Mouse (Mus musculus) c-Kit-negative CD71-positive TER-119-positive erythroid progenitor cells, embryonic 14.5 days (primary cell): ENCODE data around the gene Rnaset2b.
"Not testable (repeated sequence)": the region's sequence is repeated elsewhere in the genome, so short reads cannot be mapped to it uniquely, and the experiment has no call there.

Experiments used
- DNase-seq: peaks from one replicate; pipeline ENCODE4 v3.0.0-alpha.2; 2013; ENCODE audit warnings: low read depth, low spot score

Gene Rnaset2b

DNA sequence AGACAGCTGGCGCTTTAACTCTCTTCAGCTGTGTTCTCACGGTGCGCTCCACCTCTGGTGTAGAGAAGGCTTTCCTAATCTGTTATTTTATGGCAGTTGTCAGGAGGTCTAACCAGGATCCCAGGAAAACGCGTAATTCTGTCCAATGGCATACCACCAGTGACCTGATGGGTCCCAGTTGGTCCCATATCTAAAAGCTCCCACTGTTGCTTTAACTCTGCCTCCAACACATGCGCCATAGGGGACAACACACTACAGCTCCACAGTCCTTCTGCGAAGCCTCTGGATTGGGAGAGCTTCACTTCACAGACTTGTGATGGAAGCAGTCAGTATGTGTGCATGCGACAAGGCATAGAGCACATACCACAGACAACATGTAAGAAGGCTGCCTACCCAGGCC is 9.7 kb downstream of the Rnaset2b start:
- not testable (repeated sequence) for DNase-seq

DNA sequence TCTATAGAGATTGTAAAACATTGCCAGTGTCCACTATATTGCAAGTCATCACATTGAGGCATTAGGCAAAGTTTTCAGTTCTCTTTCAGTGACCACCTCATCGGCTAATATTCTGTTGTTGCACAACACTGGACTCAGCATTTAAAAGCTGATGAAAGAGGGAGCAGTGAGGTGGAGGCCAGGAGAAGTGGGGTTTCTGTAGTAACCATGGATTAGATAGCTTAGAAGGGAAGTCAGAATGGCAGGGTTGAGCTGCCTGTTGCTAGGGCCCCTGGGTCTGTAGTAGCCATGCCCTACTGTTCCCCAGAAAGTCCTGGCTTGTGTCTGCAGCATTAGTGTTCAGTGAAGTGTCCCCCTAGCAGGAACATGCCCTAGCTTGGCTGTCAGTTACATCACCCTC is 15.7 kb downstream of the Rnaset2b start:
- DNase-seq = not testable (repeated sequence)

DNA sequence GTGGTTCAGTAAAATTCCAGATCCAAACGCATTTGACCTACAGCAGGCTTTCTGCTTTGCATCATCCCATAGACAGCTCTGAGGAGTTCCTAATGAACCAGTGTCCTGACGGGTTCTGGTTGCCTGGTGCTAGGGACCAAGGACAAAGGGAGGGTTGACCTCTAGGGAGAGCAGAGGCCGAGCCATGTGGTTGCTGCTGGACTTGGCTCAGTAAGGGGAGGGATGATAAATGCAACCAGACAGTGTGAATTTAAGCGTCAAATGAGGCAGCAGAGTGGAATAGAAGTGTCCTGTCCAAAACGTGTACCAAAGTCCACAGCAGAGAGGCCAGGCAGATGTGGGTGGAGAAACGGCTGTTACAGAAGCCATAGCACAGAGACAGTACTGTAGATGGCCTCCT is 25.1 kb downstream of the Rnaset2b start:
- not testable (repeated sequence) for DNase-seq

DNA sequence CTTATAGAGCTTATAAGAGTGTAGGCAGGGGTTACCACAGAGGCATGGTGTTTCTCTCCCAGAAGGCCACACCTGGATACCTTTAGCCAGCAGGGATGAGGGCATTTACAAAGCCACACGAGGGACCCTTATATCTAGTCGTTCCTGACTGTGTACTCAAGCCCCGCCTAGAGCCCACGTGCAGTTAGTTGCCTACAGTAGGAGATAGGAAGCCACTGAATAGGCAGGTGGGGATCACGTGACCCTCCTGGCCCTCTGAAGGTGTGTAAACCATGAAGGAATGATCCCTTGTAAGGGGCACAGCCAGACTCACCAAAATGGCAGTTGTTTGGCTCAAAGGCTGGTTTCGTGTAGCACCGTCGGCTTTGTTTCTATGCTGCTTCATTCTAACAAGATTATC is 26.4 kb downstream of the Rnaset2b start:
- not testable (repeated sequence) for DNase-seq

DNA sequence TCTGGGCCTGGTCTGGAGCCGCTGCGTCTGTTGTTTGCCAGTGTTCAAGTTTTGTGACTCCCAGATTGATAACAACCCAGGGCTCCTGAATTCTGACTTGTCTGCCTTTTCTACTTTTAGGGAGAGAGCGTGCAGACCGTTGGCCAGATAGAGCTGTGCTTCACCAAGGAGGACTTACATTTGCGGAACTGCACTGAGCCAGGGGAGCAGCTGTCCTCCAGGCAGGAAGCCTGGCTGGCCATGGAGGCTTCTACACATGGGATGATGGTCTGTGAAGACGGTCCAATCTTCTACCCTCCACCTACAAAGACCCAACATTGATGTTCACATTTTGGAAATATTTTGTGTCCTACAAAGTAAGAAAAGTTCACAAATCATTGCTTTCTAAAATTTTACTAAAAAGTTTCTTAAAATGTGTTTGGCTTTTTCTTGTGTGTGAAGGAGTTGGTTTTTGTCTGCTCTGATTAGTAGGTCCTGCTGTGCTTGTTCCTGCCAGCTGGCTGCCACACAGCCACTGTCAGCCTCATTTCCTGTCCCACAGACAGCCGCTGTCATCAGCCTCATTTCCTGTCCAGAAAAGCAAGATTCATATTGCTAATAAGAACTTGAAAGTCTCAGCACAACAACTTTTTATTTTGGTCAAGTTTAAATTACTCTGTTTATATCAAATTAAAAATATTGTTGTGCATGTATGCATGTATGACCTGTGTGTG is 27.5 kb downstream of the Rnaset2b start:
- not testable (repeated sequence) for DNase-seq

DNA sequence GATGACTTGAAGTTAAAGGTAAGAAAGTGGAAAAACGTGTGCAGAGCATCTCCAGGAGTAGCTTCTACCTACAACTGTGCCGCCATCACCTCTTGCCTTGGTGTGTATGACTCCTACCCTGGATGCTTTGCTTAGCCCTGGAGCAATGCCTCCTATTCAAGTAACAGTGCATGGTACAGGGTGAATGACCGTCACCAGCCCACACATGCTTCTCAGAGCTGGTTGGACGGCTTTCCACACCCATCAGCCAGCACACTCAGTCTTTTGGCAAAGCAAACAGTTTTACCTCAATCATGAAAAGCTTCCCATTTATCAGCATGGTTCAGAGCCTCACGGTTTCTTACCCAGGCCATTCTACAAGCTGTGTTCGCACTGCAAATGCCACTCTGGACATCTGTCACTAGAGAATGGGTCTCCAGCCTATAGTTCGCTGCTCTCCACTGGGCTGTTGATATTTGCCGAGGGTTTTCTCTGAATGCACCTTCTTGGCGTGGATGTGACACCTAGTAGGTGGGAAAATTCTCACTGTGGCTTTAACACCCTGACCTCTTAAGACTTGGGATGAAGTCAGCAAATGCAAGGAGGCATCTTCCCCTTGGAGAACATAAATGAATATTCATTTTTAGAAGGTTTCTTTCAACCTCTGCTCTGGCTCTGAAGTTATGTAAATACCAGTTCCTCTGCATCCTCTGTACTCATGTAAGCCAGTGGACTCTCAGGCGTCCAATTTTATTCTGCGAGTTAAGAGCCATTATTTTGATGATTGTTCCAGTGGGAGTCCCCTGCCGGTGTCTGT is 31.6 kb downstream of the Rnaset2b start:
- DNase-seq = not testable (repeated sequence)

DNA sequence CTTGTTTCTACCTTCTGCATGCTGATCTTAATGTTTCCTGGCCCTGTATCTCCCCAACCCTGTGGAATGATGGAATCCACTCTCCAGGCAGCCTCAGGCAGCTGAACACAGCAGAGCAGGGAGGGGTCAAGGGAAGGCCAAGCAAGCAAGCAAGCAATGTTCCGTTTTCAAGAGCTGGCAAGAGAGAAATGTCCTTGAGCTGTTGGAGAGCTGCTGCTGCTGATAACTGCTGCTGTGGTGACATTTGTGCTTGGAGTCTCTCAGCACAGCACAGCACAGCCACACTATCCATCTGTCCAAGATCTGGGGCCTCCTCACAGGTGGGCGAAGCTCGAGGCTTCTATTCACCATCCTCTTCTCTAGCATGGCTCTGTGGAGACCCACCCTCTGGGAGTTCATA is 33.0 kb downstream of the Rnaset2b start:
- DNase-seq = not testable (repeated sequence)

DNA sequence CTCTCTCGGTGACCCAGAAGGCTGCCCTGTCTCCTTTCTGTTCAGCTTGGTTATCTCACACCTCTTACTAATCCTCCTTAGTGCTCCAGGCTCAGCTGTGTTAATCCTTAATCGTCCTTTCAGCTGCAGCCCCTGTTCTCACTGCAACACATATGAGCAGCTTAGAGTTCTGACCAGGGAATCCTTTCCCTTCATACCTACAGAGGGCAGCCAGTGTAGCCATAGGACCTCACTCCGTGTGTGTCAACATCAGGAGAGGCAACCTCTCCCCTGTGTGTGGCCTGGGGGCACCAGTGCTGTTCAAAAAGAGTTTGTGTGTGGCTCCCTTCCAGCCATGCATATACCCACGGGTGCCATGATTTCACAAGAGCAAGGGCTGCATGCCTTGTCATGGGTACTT is 35.2 kb downstream of the Rnaset2b start:
- not testable (repeated sequence) for DNase-seq

DNA sequence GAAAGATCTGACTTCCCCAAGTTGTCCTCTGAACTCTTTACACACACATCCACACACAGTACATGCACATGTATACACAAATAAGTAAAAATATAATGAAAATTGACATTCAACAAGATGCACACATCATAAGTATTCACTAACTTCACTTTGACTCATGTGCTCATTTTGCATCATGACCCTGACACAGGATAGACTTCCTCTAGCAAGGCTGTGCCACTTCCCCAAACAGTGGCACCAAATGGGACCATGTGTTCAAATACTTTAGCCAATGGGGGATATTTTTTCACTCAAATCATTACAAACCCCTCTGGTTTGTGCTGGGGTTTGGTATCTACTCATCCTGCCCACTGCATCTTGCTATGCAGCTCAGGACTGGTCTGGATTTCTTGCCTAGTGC is 38.5 kb downstream of the Rnaset2b start:
- not testable (repeated sequence) for DNase-seq

DNA sequence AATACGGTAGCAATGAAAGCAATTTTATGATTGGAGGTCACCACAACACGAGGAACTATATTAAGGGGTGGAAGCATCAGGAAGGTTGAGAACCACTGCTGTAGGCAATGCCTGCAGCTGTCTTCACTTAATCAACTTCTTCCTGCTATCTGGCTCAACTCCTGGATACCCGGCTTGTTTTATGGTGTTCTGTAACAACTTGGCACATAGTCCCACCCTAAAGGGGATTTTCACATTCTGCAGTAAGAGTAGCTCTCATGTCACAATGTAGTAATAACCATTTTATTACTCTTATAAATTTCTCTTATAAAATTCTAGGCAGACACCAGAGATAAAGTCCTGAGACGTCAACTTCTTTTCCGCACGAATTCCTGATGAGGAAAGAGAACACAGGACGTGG is 39.0 kb downstream of the Rnaset2b start:
- DNase-seq = not testable (repeated sequence)

DNA sequence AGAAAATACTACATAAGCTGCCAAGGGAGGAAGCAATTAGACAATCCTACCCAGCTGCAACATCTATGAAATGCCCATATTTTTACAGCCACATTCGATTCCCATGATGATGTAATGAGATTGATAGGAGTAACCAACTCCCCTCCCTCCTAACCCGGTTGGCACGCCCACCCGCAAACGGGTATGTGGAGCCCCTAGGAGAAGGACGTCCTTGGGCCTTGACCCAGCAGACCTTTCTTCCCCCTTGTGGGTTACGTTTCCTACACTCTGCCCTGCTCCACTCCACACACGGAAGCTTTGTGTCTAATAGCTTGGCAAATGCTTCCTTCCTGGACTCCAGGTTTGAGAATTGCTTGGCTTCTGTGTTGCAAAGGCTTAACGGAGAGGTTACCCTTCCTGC is 39.5 kb downstream of the Rnaset2b start:
- not testable (repeated sequence) for DNase-seq

DNA sequence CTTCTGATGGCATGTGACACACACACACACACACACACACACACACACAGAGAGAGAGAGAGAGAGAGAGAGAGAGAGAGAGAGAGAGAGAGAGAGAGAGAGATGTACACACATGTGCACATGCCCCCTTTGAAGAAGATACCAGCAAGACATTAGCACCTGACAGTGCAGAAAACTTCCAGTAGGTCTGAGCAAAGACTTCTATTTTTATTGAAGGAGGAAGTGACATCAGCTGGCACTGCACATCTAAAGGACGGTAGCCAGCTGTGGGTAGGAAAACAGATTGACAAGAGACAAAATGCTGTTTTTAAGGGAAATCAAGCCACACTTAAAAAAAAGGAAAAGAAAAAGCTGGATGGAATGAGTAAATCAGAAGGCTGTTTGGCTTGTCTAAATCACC is 43.8 kb downstream of the Rnaset2b start:
- DNase-seq = not testable (repeated sequence)

DNA sequence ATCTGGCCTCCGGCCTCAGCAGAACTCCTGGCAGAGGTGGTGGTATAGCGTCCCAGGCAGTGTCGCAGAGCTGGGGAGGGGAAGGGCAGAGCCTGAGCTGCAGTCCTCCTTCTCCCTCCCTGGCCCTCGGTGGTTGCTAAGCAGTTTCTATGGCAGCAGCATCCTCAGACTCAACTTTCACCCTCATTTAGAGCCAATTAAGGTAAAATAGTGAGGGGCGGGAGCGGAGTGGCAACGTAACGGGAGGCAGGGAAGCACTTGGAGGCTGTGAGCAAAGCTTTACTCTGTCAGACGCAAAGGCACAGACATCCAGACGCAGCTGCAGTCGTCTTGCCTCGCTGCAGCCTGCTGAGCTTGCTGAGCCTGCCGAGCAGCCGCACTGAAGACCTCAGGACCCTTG is 54.8 kb downstream of the Rnaset2b start, which contains the start of gene Gm1604a:
Gene Gm1604a, plus strand, starts transcription at position 312 of the 400 bp plus-strand sequence.
- DNase-seq = not testable (repeated sequence)

DNA sequence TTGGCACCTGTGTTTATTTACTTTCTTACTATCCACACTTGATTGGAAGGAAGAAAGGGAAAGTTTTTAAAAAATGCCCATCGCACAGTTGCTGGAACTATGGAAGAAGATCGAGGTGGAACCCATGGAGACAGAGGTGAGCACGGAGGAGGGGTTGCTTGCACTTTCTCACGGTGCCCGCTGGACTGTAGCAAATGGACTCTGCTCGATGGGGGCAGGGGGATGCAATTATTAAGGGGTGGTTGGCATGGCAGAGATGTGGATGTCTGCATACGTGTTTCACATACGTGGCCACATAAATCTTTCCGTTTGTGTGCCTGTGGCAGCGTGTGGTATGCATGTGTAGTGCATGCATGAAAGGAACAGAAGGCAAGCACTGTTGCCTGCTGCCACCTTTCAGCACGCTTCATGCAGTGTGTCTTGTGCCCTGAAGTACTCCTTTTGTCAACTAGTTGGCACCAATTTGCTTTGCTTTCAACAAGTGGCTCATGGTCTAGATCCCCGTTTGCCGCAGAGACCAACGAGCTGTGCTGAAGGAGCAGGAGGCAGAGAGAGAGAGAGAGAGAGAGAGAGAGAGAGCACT is 55.4 kb downstream of the Rnaset2b start:
- DNase-seq = not testable (repeated sequence)

DNA sequence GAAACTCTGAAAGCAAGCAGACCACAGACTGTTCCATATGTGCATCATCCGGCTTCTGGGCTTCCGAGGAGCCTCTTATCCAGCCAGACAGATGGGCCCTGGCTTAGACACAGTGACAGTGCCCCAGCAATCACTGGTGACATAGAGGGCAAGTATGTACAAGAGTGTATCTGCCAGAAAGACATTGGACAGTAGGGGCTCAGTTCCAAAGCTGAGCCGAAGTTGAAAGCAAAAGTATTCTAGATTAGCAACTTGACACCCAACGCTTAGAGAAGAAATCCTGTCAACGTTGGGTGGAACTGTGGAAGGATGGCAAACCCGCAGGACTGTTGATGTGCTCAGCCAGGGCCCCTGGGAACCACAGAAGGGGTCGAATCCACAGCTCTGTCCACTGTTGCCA is 59.8 kb downstream of the Rnaset2b start:
- DNase-seq = not testable (repeated sequence)

DNA sequence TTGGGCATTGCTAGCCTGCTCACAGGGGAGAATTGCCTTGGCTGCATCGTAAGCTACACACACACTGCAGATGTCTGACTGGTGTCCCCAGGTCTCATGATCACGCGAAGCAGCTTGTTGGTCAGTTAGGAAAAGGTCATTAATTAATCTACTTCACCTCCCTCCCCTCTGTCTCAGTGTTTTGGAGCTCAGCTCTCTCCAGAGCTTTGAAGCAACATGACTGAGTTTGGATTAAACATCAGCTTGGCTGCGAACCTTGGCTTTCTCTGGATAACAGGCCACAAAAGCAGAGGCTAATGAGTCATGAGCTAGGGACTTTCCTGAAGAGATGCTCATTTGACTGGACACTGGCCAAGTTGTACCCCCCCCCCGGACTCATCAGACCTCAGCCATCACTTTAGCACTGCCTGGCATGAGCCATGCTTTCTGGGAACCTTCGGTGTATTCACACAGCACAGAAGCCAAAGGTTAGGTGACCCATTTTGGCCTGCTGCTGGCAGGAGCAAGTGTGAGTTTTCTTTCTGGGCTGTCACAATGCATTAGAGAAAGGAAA is 60.3 kb downstream of the Rnaset2b start:
- DNase-seq = not testable (repeated sequence)

DNA sequence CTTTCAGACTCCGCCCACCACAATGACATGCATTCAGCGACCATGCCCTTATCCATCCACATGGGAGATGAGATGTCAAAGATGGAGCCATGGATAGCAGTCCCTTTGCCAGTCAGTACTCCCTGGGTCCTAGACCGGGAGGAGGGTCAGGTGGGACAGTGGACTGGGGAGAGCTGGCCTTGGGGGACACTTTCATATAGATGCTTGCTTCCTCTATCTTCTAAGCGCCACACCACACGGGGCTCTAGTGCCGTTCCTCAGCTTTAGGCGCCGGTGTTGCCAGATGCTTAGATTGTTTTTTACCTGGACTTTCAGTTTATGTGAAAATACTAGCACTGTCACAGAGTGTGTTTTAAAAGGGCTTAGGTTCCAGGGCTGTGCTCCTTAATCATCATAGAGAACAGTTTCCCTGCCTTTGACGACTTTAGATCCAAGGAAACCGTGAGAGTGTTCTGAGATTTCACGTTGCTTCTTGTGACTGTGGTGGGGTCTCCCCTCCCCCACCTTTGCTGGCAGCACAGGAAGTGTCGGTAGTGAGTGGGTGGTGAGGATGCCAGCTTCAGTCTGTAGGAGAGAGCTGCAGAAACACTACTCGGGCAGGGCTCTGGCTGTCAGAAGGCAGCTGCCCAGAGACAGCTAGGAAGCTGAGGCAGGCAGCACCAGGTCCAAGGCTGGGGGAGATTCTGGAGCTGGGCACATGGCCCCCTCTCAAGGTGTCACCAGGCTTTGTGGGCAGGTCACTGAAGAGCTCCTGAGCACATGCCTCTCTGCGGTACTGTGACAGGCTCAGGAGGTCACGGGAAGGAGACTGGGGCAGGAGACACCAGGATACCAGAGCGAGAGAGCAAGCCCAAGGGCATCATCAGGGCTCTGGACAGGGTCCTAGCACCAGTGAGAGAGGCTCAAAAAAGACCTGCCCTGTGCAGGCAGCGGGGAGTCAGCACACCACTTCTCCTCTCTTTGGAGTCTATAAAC is 63.0 kb downstream of the Rnaset2b start:
- not testable (repeated sequence) for DNase-seq
